Mouse (Mus musculus): ENCODE data around the gene Stat1. TPM values are rescaled to one million over a fixed set of nuclear protein-coding genes. Genes with fewer than 3 reads are reported as not detected.

Gene Stat1
- polyA plus RNA-seq, 1 experiment from 2014 or later: 15.2 TPM

DNA sequence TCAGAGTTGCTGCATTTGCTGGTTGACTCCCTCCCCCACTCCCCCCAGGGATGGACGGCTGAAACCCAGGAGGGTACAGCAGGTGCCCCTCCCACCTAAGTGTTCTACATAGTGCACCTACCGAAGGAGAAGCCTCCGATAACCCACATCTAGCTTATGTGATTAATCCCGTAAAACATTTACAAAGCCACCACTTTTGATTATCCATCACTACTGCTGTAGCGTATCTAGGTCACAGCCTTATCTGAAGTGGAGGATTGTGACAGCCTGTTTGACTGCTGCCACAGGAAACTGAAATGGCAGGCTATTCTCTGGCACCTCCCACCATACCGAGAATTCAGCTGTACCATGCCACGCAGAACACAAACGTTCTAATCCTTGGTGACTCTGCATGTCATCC, 52.0 kb downstream of the Stat1 start:
- no peak for ATAC-seq (ENCODE audit: low FRiP score, low read depth)
- no peaks in the 10 kb centered on the region for H3K36me3 ChIP-seq
- no peaks in the 10 kb centered on the region for H3K27me3 ChIP-seq (replicated peaks)
- no peak overlapping the region for H3K4me3 ChIP-seq
- no peak overlapping the region for H3K4me2 ChIP-seq (replicated peaks)
- no peaks in the 10 kb centered on the region for H3K4me1 ChIP-seq
- H3K9me3 ChIP-seq: no peaks in the 10 kb centered on the region
- no peak overlapping the region for H3K9ac ChIP-seq
- H3K27ac ChIP-seq: no peak overlapping the region
- 85% methylated on average over 8 of the region's 8 CpGs for WGBS

- no peaks in the 10 kb centered on the region for H3K27me3 ChIP-seq (replicated peaks)
- H3K4me1 ChIP-seq: no peaks in the 10 kb centered on the region
- whole genome bisulfite sequencing: 72% methylated on average over 5 of the region's 5 CpGs
These were observed 56.1 kb downstream of the Stat1 start for GRCm38 (mm10) chr1:52175321-52175720.

GRCm38 (mm10) chr1:52175983-52176382, 56.7 kb downstream of the Stat1 start:
- H3K4me1 ChIP-seq: no peaks in the 10 kb centered on the region
- no peak overlapping the region for H3K9ac ChIP-seq
- 69% methylated on average over 3 of the region's 3 CpGs for WGBS
- no peak overlapping the region for H3K27ac ChIP-seq
- H3K27me3 ChIP-seq (replicated peaks): no peaks in the 10 kb centered on the region
- ATAC-seq (ENCODE audit: low FRiP score, low read depth): no peak
- H3K4me3 ChIP-seq: no peak overlapping the region
- no peaks in the 10 kb centered on the region for H3K36me3 ChIP-seq
- H3K9me3 ChIP-seq: no peaks in the 10 kb centered on the region
- no peak overlapping the region for H3K4me2 ChIP-seq (replicated peaks)

More at GRCm38 (mm10) chr1:52175321-52175720, 56.1 kb downstream of the Stat1 start:
- Histone ChIP-seq H3K4me2 (replicated peaks) (no peak overlapping the region), H3K9ac (no peak overlapping the region), H3K4me3 (no peak overlapping the region), H3K36me3 (no peaks in the 10 kb centered on the region), H3K27ac (no peak overlapping the region), H3K9me3 (no peaks in the 10 kb centered on the region)
- no peak for ATAC-seq (ENCODE audit: low FRiP score, low read depth)

GRCm38 (mm10) chr1:52176999-52177398, 57.8 kb downstream of the Stat1 start:
- Histone ChIP-seq H3K9ac (no peak overlapping the region), H3K36me3 (no peaks in the 10 kb centered on the region), H3K27me3 (replicated peaks) (no peaks in the 10 kb centered on the region), H3K4me2 (replicated peaks) (no peak overlapping the region), H3K9me3 (no peaks in the 10 kb centered on the region), H3K4me3 (no peak overlapping the region), H3K4me1 (no peaks in the 10 kb centered on the region), H3K27ac (no peak overlapping the region)
- WGBS: 81% methylated on average over 2 of the region's 2 CpGs
- ATAC-seq (ENCODE audit: low FRiP score, low read depth): no peak

DNA sequence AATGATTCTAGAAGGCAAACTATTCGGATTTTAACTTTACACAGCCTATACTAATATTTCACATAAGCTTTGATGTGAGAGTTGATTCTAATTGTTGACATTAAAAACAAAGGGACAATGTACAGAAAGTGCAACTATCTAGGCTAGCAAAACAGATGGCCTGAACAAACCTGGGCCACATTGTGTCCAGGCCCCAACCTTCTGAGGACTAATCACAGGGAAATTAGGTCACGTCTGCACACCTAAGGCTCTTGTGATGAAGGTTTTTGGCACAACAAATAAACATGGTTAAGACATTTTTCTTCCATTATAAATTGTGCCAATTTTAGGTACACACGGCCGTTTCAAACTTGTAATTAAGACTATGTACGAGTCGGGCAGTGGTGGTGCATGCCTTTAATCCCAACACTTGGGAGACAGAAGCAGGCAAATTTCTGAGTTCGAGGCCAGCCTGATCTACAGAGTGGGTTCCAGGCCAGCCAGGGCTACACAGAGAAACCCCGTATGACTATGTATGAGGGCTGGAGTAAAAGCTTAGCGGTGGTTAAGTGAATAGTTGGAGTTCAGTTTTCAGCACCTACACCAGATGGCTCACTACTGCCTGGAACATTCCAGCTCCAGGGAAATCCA, 60.8 kb downstream of the Stat1 start:
- Histone ChIP-seq H3K4me2 (replicated peaks) (no peak overlapping the region), H3K27ac (no peak overlapping the region), H3K9me3 (no peaks in the 10 kb centered on the region), H3K27me3 (replicated peaks) (no peaks in the 10 kb centered on the region), H3K36me3 (no peaks in the 10 kb centered on the region), H3K4me1 (no peaks in the 10 kb centered on the region), H3K9ac (no peak overlapping the region), H3K4me3 (no peak overlapping the region)
- ATAC-seq (ENCODE audit: low FRiP score, low read depth): no peak
- 92% methylated on average over 9 of the region's 9 CpGs for WGBS

DNA sequence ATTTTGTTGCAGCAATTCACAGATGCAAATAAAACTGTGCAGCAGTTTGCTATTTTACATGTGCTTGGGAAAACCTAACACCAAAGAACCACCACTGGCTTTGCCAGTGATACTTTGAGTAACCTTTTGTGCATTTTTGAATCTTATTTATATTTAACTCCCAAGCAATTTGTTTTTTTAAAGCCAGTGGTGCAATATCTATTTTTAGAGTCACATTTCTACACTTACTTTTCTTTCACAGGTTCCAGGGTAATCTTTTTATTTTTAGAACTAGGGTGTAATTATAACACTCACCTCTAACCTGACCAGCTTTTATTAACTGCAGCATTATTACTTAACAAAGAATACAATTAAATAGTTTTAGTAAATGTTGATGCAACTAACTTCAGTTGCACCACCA, 62.8 kb downstream of the Stat1 start:
- no peak for ATAC-seq (ENCODE audit: low FRiP score, low read depth)
- Histone ChIP-seq H3K4me2 (replicated peaks) (no peak overlapping the region), H3K9me3 (no peaks in the 10 kb centered on the region), H3K4me1 (no peaks in the 10 kb centered on the region), H3K36me3 (no peaks in the 10 kb centered on the region), H3K27ac (no peak overlapping the region), H3K9ac (no peak overlapping the region), H3K4me3 (no peak overlapping the region), H3K27me3 (replicated peaks) (no peaks in the 10 kb centered on the region)

- Histone ChIP-seq H3K4me1 (no peaks in the 10 kb centered on the region), H3K9me3 (no peaks in the 10 kb centered on the region), H3K4me2 (replicated peaks) (no peak overlapping the region), H3K4me3 (no peak overlapping the region), H3K36me3 (peaks cover 4% of the 10 kb centered on the region), H3K9ac (no peak overlapping the region), H3K27me3 (replicated peaks) (no peaks in the 10 kb centered on the region), H3K27ac (no peak overlapping the region)
- ATAC-seq (ENCODE audit: low FRiP score, low read depth): no peak
- WGBS: 95% methylated on average over 2 of the region's 2 CpGs
These were observed 63.8 kb downstream of the Stat1 start for GRCm38 (mm10) chr1:52182992-52183391.

Other genes with a start within 250 kb of the Stat1 start
- 119 and 128 TPM in 2 replicates for gene Myo1b, start 203.4 kb upstream of the Stat1 start, polyA plus RNA-seq (2016; fragmentation: Nextera tagmentation; extraction: Ambion mirVana)
- 0.22 and 0.66 TPM in 2 replicates for gene Stat4, start 132.3 kb upstream of the Stat1 start, polyA plus RNA-seq (2016; fragmentation: Nextera tagmentation; extraction: Ambion mirVana)
- gene Gls, start 113.8 kb downstream of the Stat1 start, polyA plus RNA-seq (2016; fragmentation: Nextera tagmentation; extraction: Ambion mirVana): 34.9 and 38.3 TPM in 2 replicates

All from neural tube, embryonic 12.5 days (tissue).